Mouse (Mus musculus) ES-Bruce4 (cell line): ENCODE results near the gene Tep1.

Experiments used
- CTCF ChIP-seq: IDR thresholded peaks from one replicate; pipeline ENCODE4 v1.8.1; 2011; ENCODE audit warnings: low read depth, low read length
- EP300 ChIP-seq: IDR thresholded peaks from 2 replicates; pipeline ENCODE4 v1.6.1; 2011; ENCODE audit warnings: low read depth, low read length; ENCODE audit not compliant: insufficient read depth

- TF ChIP-seq CTCF (no peak), EP300 (no peak)
These were observed 46.1 kb downstream of the Tep1 start for GRCm38 (mm10) chr14:50824219-50824618.
